In the genomic region with DNA sequence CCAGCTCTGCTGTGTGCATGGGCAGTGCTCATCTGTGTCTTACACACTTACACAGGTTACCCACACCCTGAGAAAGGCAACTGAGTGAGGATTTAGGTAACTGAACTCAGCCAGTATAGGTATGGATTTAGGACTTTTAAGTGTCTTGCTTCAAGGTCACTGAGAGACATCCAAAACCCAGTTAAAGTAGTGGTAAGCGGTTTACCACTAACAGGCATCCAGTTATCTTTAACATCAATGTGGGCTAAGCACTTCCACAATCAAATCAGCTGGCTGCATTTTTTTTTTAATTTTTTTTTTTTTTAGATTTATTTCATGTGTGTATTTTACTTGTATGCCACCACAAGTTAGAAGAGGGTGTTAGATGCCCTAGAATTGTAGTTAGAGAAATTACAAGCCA, we compare ENCODE assay signal across 27 mouse cellular contexts. TPM values are rescaled to one million over a fixed set of nuclear protein-coding genes. Genes with fewer than 3 reads are reported as not detected.
DNase-seq lines count a peak whose midpoint lies in the region; ATAC-seq and TF ChIP-seq lines count a peak whose summit lies in the region.
"Had no signal": no experiment of that assay in that cellular context is flagged by ENCODE, and none has a peak within 500 bp of the region (broad histone marks: within the 10 kb centered on the region; RNA-seq: fewer than 3 reads in every experiment).

No protein-coding gene starts in this region.

- no peak for DNase-seq in heart, postnatal 25 days (ENCODE audit: low spot score)
- no peak for DNase-seq in spleen, adult 2 months (ENCODE audit: low read depth in 1 of 2, low spot score in 2 of 2)
- DNase-seq in spleen, adult 12 weeks (ENCODE audit: low spot score), result no peak
- no peak for DNase-seq in cerebellum, adult 2 months
- no peak for DNase-seq in kidney, postnatal 4 days
- DNase-seq: adrenal gland, postnatal 10 days; adrenal gland, postnatal 36 days; cerebellum, adult 11 months; cerebellum, adult 8-10 months; cerebellum, postnatal 10 days; embryo, embryonic 11 days; gastrocnemius, postnatal 25 days; heart, adult 18-20 months; heart, postnatal 36 days had no signal

- H3K27me3 ChIP-seq in heart, embryonic 15.5 days, result no peaks in the 10 kb centered on the region
- H3K27me3 ChIP-seq in spleen, adult 2 months (ENCODE audit: control insufficient read depth, insufficient read depth, low read length), result no peaks in the 10 kb centered on the region
- H3K27me3 ChIP-seq in cerebellum, adult 2 months (ENCODE audit: control insufficient read depth, insufficient read depth, low read length), result no peaks in the 10 kb centered on the region
- H3K27me3 ChIP-seq: embryonic facial prominence, embryonic 13.5 days; forebrain, embryonic 12.5 days; forebrain, embryonic 15.5 days; heart, embryonic 12.5 days; Patski had no signal

- intact Hi-C loops in heart, postnatal 25 days (cut with DNase I), result no loop called here

- H3K27ac ChIP-seq in heart, embryonic 15.5 days, result peak overlapping the region; percentile 78; the same call in 1 of the 2 replicates
- peak overlapping the region; percentile 89; the same call in 1 of the 2 replicates for H3K27ac ChIP-seq in spleen, adult 2 months (ENCODE audit: insufficient read depth, low read length)
- peak overlapping the region; percentile 84 for H3K27ac ChIP-seq in bone marrow, adult 2 months (ENCODE audit: control insufficient read depth, insufficient read depth, low read depth, low read length, poor library complexity)
- no peak overlapping the region for H3K27ac ChIP-seq in cerebellum, adult 2 months (ENCODE audit: insufficient read depth, low read length)
- H3K27ac ChIP-seq: embryonic facial prominence, embryonic 10.5 days; embryonic facial prominence, embryonic 13.5 days; forebrain, embryonic 12.5 days; forebrain, embryonic 15.5 days; hindbrain, embryonic 14.5 days; hindbrain, postnatal 0 days had no signal

- WGBS in heart, embryonic 15.5 days, result 84% methylated on average over 1 of the region's 1 CpGs
- 72% methylated on average over 1 of the region's 1 CpGs for WGBS in spleen, adult 2 months
- 65% methylated on average over 1 of the region's 1 CpGs for WGBS in bone marrow, adult 2 months
- WGBS in cerebellum, adult 2 months, result 98% methylated on average over 1 of the region's 1 CpGs

- no peak for ATAC-seq in heart, embryonic 15.5 days (replicated peaks; ENCODE audit: insufficient number of reproducible peaks, insufficient read depth, low FRiP score, low read depth)
- ATAC-seq: forebrain, embryonic 15.5 days; hindbrain, postnatal 0 days; intestine, postnatal 0 days; Patski had no signal

- no peak overlapping the region for H3K4me3 ChIP-seq in heart, embryonic 15.5 days
- no peak overlapping the region for H3K4me3 ChIP-seq in spleen, adult 2 months (ENCODE audit: extremely low read depth, insufficient read depth, insufficient read length)
- no peak overlapping the region for H3K4me3 ChIP-seq in bone marrow, adult 2 months (replicated peaks; ENCODE audit: control insufficient read depth, low read depth, low read length)
- no peak overlapping the region for H3K4me3 ChIP-seq in cerebellum, adult 2 months (replicated peaks; ENCODE audit: insufficient read depth, low read depth, low read length)
- H3K4me3 ChIP-seq: embryonic facial prominence, embryonic 10.5 days; embryonic facial prominence, embryonic 13.5 days; erythroblast, embryonic 14.5 days; forebrain, embryonic 12.5 days; forebrain, embryonic 15.5 days had no signal

- no peak overlapping the region for H3K4me2 ChIP-seq in heart, embryonic 15.5 days
- H3K4me2 ChIP-seq: embryonic facial prominence, embryonic 13.5 days; forebrain, embryonic 12.5 days; forebrain, embryonic 15.5 days; hindbrain, embryonic 14.5 days had no signal

- no peak overlapping the region for H3K9ac ChIP-seq in heart, embryonic 15.5 days
- H3K9ac ChIP-seq: embryonic facial prominence, embryonic 13.5 days; forebrain, embryonic 12.5 days; forebrain, embryonic 15.5 days; heart, embryonic 12.5 days; hindbrain, embryonic 14.5 days had no signal

- no peaks in the 10 kb centered on the region for H3K9me3 ChIP-seq in heart, embryonic 15.5 days (replicated peaks)
- H3K9me3 ChIP-seq: embryonic facial prominence, embryonic 10.5 days; embryonic facial prominence, embryonic 13.5 days; forebrain, embryonic 12.5 days; forebrain, embryonic 15.5 days; heart, embryonic 12.5 days had no signal

- H3K36me3 ChIP-seq in heart, embryonic 15.5 days, result peaks cover 21% of the 10 kb centered on the region
- peaks cover 2% of the 10 kb centered on the region; the same call in 1 of the 2 replicates for H3K36me3 ChIP-seq in spleen, adult 2 months (ENCODE audit: control insufficient read depth, insufficient read depth, low read length)

- no peak for TF ChIP-seq CTCF in spleen, adult 2 months (IDR thresholded peaks at IDR 0.05; ENCODE audit: extremely low read depth, insufficient read depth, insufficient read length, insufficient replicate concordance)
- no peak for TF ChIP-seq CTCF in bone marrow, adult 2 months (IDR thresholded peaks at IDR 0.05; ENCODE audit: control insufficient read depth, insufficient read depth, low read length)
- TF ChIP-seq CTCF in cerebellum, adult 2 months (IDR thresholded peaks at IDR 0.05; ENCODE audit: borderline replicate concordance, insufficient read depth, low read depth, low read length), result no peak

- TF ChIP-seq POLR2A in spleen, adult 2 months (IDR thresholded peaks at IDR 0.05; ENCODE audit: low read depth, low read length), result no peak
- TF ChIP-seq POLR2A in bone marrow, adult 2 months (IDR thresholded peaks at IDR 0.05; ENCODE audit: borderline replicate concordance, control insufficient read depth, low read depth, low read length), result no peak
- no peak for TF ChIP-seq POLR2A in cerebellum, adult 2 months (IDR thresholded peaks at IDR 0.05; ENCODE audit: borderline replicate concordance, insufficient read depth, low read length)

- H3K4me1 ChIP-seq in heart, embryonic 15.5 days (replicated peaks), result peaks cover 26% of the 10 kb centered on the region
- H3K4me1 ChIP-seq in spleen, adult 2 months (ENCODE audit: control insufficient read depth, insufficient read depth, insufficient read length), result peaks cover 11% of the 10 kb centered on the region
- peaks cover 5% of the 10 kb centered on the region for H3K4me1 ChIP-seq in bone marrow, adult 2 months (ENCODE audit: control insufficient read depth, insufficient read depth, low read length)
- no peaks in the 10 kb centered on the region; the same call in 1 of the 2 replicates for H3K4me1 ChIP-seq in cerebellum, adult 2 months (ENCODE audit: control insufficient read depth, insufficient read depth, low read length)

RNA-seq across cellular contexts. Expression of a gene that starts 1.4 kb away (rescaled TPM):
- 4.8 and 5.7 TPM in 2 replicates for polyA plus RNA-seq in heart, embryonic 15.5 days (2015; fragmentation: Nextera tagmentation; extraction: Ambion mirVana)
- total RNA-seq in heart, postnatal 25 days (2021), result under 1 TPM; 0.57 to 0.89 TPM
- polyA plus RNA-seq in spleen, adult 2 months (2012; rRNA removed), result 1.0 and 1.5 TPM in 2 replicates
- polyA plus RNA-seq in bone marrow, adult 2 months (2011; ENCODE audit: insufficient read depth, insufficient read length, low replicate concordance, missing spikeins), result 2.2 and 2.7 TPM in 2 replicates
- 5.4 and 5.8 TPM in 2 replicates for polyA plus RNA-seq in cerebellum, adult 2 months (2012; rRNA removed)

RNA-seq across cellular contexts. Expression of a gene that starts 6.6 kb away (rescaled TPM):
- 152 and 164 TPM in 2 replicates for polyA plus RNA-seq in heart, embryonic 15.5 days (2015; fragmentation: Nextera tagmentation; extraction: Ambion mirVana)
- total RNA-seq in heart, postnatal 25 days (2021), result 100 to 1,000 TPM; 124 to 125 TPM
- polyA plus RNA-seq in spleen, adult 2 months (2012; rRNA removed), result 34.8 and 61.5 TPM in 2 replicates
- polyA plus RNA-seq in bone marrow, adult 2 months (2011; ENCODE audit: insufficient read depth, insufficient read length, low replicate concordance, missing spikeins), result 55.4 and 82.3 TPM in 2 replicates
- polyA plus RNA-seq in cerebellum, adult 2 months (2012; rRNA removed), result 145 and 149 TPM in 2 replicates

RNA-seq across cellular contexts. Expression of a gene that starts 16.5 kb away (rescaled TPM):
- polyA plus RNA-seq in heart, embryonic 15.5 days (2015; fragmentation: Nextera tagmentation; extraction: Ambion mirVana), result 23.6 and 34.1 TPM in 2 replicates
- total RNA-seq in heart, postnatal 25 days (2021), result under 1 TPM; 0.75 to 0.95 TPM
- 10.5 and 11.8 TPM in 2 replicates for polyA plus RNA-seq in spleen, adult 2 months (2012; rRNA removed)
- 3.1 and 5.5 TPM in 2 replicates for polyA plus RNA-seq in bone marrow, adult 2 months (2011; ENCODE audit: insufficient read depth, insufficient read length, low replicate concordance, missing spikeins)
- polyA plus RNA-seq in cerebellum, adult 2 months (2012; rRNA removed), result 1.8 and 2.3 TPM in 2 replicates

RNA-seq across cellular contexts. Expression of a gene that starts 30.7 kb away (rescaled TPM):
- polyA plus RNA-seq in heart, embryonic 15.5 days (2015; fragmentation: Nextera tagmentation; extraction: Ambion mirVana), result 0.58 and 4.4 TPM in 2 replicates
- total RNA-seq in heart, postnatal 25 days (2021), result not detected
- polyA plus RNA-seq in spleen, adult 2 months (2012; rRNA removed), result 7.6 and 8.0 TPM in 2 replicates
- 1.8 and 6.7 TPM in 2 replicates for polyA plus RNA-seq in bone marrow, adult 2 months (2011; ENCODE audit: insufficient read depth, insufficient read length, low replicate concordance, missing spikeins)
- polyA plus RNA-seq in cerebellum, adult 2 months (2012; rRNA removed), result 0.06 and 0.07 TPM in 2 replicates
- total RNA-seq: adrenal gland, postnatal 36 days; gastrocnemius, adult 8-10 months; gastrocnemius, postnatal 25 days; heart, postnatal 36 days; hindbrain, postnatal 0 days had no signal
